In genomic region chr13:45809777-45810410, GRCm38 (mm10) we compare ENCODE assay signal across 9 mouse cellular contexts.
DNase-seq lines count a peak whose midpoint lies in the region; ATAC-seq and TF ChIP-seq lines count a peak whose summit lies in the region.
"Had no signal": no experiment of that assay in that cellular context is flagged by ENCODE, and none has a peak within 500 bp of the region (broad histone marks: within the 10 kb centered on the region; RNA-seq: fewer than 3 reads in every experiment).

No protein-coding gene starts in this region.

- no peak for TF ChIP-seq CTCF in layer of hippocampus, adult 2 months (conservative IDR thresholded peaks at IDR 0.05)
- no peak for TF ChIP-seq CTCF in heart, postnatal 0 days (IDR thresholded peaks at IDR 0.05; ENCODE audit: low read depth)
- TF ChIP-seq CTCF in lung, postnatal 0 days (IDR thresholded peaks at IDR 0.05), result no peak

- H3K27me3 ChIP-seq in heart, embryonic 10.5 days (ENCODE audit: insufficient read depth, poor library complexity, severe bottlenecking), result no peaks in the 10 kb centered on the region
- no peaks in the 10 kb centered on the region for H3K27me3 ChIP-seq in heart, postnatal 0 days (ENCODE audit: control insufficient read depth, insufficient read depth, low read length)
- H3K27me3 ChIP-seq in lung, postnatal 0 days (replicated peaks; ENCODE audit: insufficient read depth, low read length), result no peaks in the 10 kb centered on the region
- H3K27me3 ChIP-seq: embryonic facial prominence, embryonic 12.5 days had no signal

- no peak for ATAC-seq in heart, postnatal 0 days (ENCODE audit: insufficient read depth, low read depth)
- ATAC-seq in lung, postnatal 0 days, result no peak

- intact Hi-C loops in heart, postnatal 36 days (cut with DNase I), result loop anchor here (1.0 to 5.0 kb wide), 5 partner anchors 118 to 233 kb away; partner anchors contain the start of gene Atxn1

- peak overlapping the region; percentile 53 for H3K4me2 ChIP-seq in heart, postnatal 0 days (ENCODE audit: low read depth, low read length)
- H3K4me2 ChIP-seq in lung, postnatal 0 days (replicated peaks; ENCODE audit: low read depth, low read length), result no peak overlapping the region
- H3K4me2 ChIP-seq: embryonic facial prominence, embryonic 12.5 days had no signal

- no peaks in the 10 kb centered on the region for H3K9me3 ChIP-seq in heart, embryonic 10.5 days
- no peaks in the 10 kb centered on the region for H3K9me3 ChIP-seq in heart, postnatal 0 days (replicated peaks; ENCODE audit: control insufficient read depth, low read length)
- H3K9me3 ChIP-seq in lung, postnatal 0 days (ENCODE audit: low read length), result no peaks in the 10 kb centered on the region
- H3K9me3 ChIP-seq: embryonic facial prominence, embryonic 12.5 days had no signal

- DNase-seq in heart, embryonic 10.5 days (ENCODE audit: low spot score), result no peak
- no peak for DNase-seq in heart, postnatal 36 days
- DNase-seq in layer of hippocampus, adult 2 months (ENCODE audit: low spot score in 2 of 2), result no peak
- DNase-seq in layer of hippocampus, postnatal 10 days (ENCODE audit: low spot score in 2 of 2), result no peak
- DNase-seq in ZHBTc4 (ENCODE audit: low read depth, low spot score), result peak; percentile 63
- DNase-seq in heart, postnatal 0 days (ENCODE audit: low spot score), result no peak
- DNase-seq in lung, postnatal 0 days (ENCODE audit: low spot score), result no peak
- DNase-seq in adrenal gland, adult (ENCODE audit: inconsistent age in 2 of 2, low spot score in 1 of 2), result no peak

- TF ChIP-seq EP300 in heart, postnatal 0 days (IDR thresholded peaks at IDR 0.05; ENCODE audit: low read depth), result no peak
- TF ChIP-seq EP300 in lung, postnatal 0 days (IDR thresholded peaks at IDR 0.05), result no peak

- H3K4me3 ChIP-seq in heart, embryonic 10.5 days, result peak overlapping the region; percentile 32
- no peak overlapping the region for H3K4me3 ChIP-seq in layer of hippocampus, adult 2 months
- H3K4me3 ChIP-seq in heart, postnatal 0 days (ENCODE audit: low read depth, low read length), result peak overlapping the region; percentile 17; the same call in 1 of the 2 replicates
- no peak overlapping the region for H3K4me3 ChIP-seq in lung, postnatal 0 days (ENCODE audit: low read depth, low read length)
- H3K4me3 ChIP-seq: embryonic facial prominence, embryonic 12.5 days had no signal

- H3K4me1 ChIP-seq in heart, embryonic 10.5 days, result peaks cover 28% of the 10 kb centered on the region
- peaks cover 12% of the 10 kb centered on the region for H3K4me1 ChIP-seq in heart, postnatal 0 days (ENCODE audit: control insufficient read depth, insufficient read depth)
- no peaks in the 10 kb centered on the region for H3K4me1 ChIP-seq in lung, postnatal 0 days (ENCODE audit: insufficient read depth, low read depth, low read length)

- H3K36me3 ChIP-seq in heart, embryonic 10.5 days, result no peaks in the 10 kb centered on the region
- H3K36me3 ChIP-seq in heart, postnatal 0 days (replicated peaks; ENCODE audit: control insufficient read depth, insufficient read depth, low read length), result no peaks in the 10 kb centered on the region
- no peaks in the 10 kb centered on the region for H3K36me3 ChIP-seq in lung, postnatal 0 days (ENCODE audit: insufficient read depth, low read length)
- H3K36me3 ChIP-seq: embryonic facial prominence, embryonic 12.5 days had no signal

- 46% methylated on average over 16 of the region's 16 CpGs for WGBS in heart, embryonic 10.5 days
- 31% methylated on average over 16 of the region's 16 CpGs for WGBS in heart, postnatal 0 days
- 47% methylated on average over 16 of the region's 16 CpGs for WGBS in lung, postnatal 0 days

- peak overlapping the region; percentile 68; the same call in 1 of the 2 replicates for H3K27ac ChIP-seq in heart, embryonic 10.5 days
- peak overlapping the region; percentile 43; the same call in 1 of the 2 replicates for H3K27ac ChIP-seq in layer of hippocampus, adult 2 months
- H3K27ac ChIP-seq in heart, postnatal 0 days (ENCODE audit: low read depth), result peak overlapping the region; percentile 27; the same call in 1 of the 2 replicates
- no peak overlapping the region for H3K27ac ChIP-seq in lung, postnatal 0 days (ENCODE audit: low read length)
- H3K27ac ChIP-seq: embryonic facial prominence, embryonic 12.5 days had no signal

- H3K9ac ChIP-seq in heart, postnatal 0 days (replicated peaks; ENCODE audit: low read depth, low read length), result no peak overlapping the region
- no peak overlapping the region for H3K9ac ChIP-seq in lung, postnatal 0 days (replicated peaks; ENCODE audit: low read depth)
- H3K9ac ChIP-seq: embryonic facial prominence, embryonic 12.5 days had no signal

Comparison
In these comparisons a context has a peak if more than half of its experiments do, and no peak if none do; other contexts are left out.
1. H3K4me3 ChIP-seq: peak in heart, embryonic 10.5 days (single experiment) and heart, postnatal 0 days (single experiment); none in layer of hippocampus, adult 2 months (single experiment) and lung, postnatal 0 days (single experiment).